In genomic region chr10:81626994-81627835, GRCm38 (mm10) we compare ENCODE assay signal across 8 mouse cellular contexts. TPM values are rescaled to one million over a fixed set of nuclear protein-coding genes. Genes with fewer than 3 reads are reported as not detected.
DNase-seq lines count a peak whose midpoint lies in the region; ATAC-seq and TF ChIP-seq lines count a peak whose summit lies in the region.

Gene Sirt6 (minus strand): TSS chr10:81627797.

- peak within 1 kb of the TSS; percentile 65 for H3K4me3 ChIP-seq in C2C12 (ENCODE audit: insufficient read depth, poor library complexity, severe bottlenecking)
- peak within 1 kb of the TSS; percentile 72 for H3K4me3 ChIP-seq in erythroblast, embryonic 14.5 days (replicated peaks)
- H3K4me3 ChIP-seq in heart, embryonic 12.5 days: peak within 1 kb of the TSS; percentile 69
- peak within 1 kb of the TSS; percentile 69 for H3K4me3 ChIP-seq in kidney, postnatal 0 days (replicated peaks; ENCODE audit: low read depth, low read length)
- H3K4me3 ChIP-seq in liver, embryonic 11.5 days (ENCODE audit: low read depth, low read length): peak within 1 kb of the TSS; percentile 70
- H3K4me3 ChIP-seq in stomach, embryonic 14.5 days (ENCODE audit: low read depth, low read length): peak within 1 kb of the TSS; percentile 76

- WGBS in heart, embryonic 12.5 days: 5% methylated on average over 40 of the region's 40 CpGs
- 4% methylated on average over 40 of the region's 40 CpGs for WGBS in kidney, postnatal 0 days
- WGBS in liver, embryonic 11.5 days: 5% methylated on average over 40 of the region's 40 CpGs
- WGBS in stomach, embryonic 14.5 days: 5% methylated on average over 40 of the region's 40 CpGs

- peak within 1 kb of the TSS; percentile 75 for H3K9ac ChIP-seq in heart, embryonic 12.5 days
- peak within 1 kb of the TSS; percentile 72 for H3K9ac ChIP-seq in kidney, postnatal 0 days (ENCODE audit: low read depth, low read length)
- H3K9ac ChIP-seq in liver, embryonic 11.5 days (ENCODE audit: low read depth, low read length): peak within 1 kb of the TSS; percentile 88
- H3K9ac ChIP-seq in stomach, embryonic 14.5 days (replicated peaks; ENCODE audit: low read depth, low read length): peak within 1 kb of the TSS; percentile 83

- H3K27me3 ChIP-seq in C2C12 (ENCODE audit: control insufficient read depth, insufficient read depth, insufficient read length): no peaks in the 10 kb centered on the region
- H3K27me3 ChIP-seq in erythroblast, embryonic 14.5 days (ENCODE audit: control insufficient read depth): no peaks in the 10 kb centered on the region
- H3K27me3 ChIP-seq in heart, embryonic 12.5 days (replicated peaks): no peaks in the 10 kb centered on the region
- H3K27me3 ChIP-seq in kidney, postnatal 0 days (ENCODE audit: insufficient read depth, low read length): no peaks in the 10 kb centered on the region
- H3K27me3 ChIP-seq in liver, embryonic 11.5 days (replicated peaks; ENCODE audit: control insufficient read depth, insufficient read depth, low read length): no peaks in the 10 kb centered on the region
- H3K27me3 ChIP-seq in stomach, embryonic 14.5 days (ENCODE audit: control insufficient read depth, insufficient read depth, low read length): no peaks in the 10 kb centered on the region

- peak; percentile 34; the same call in 1 of the 2 replicates for TF ChIP-seq POLR2A in brain, embryonic 14.5 days (IDR thresholded peaks at IDR 0.05; ENCODE audit: borderline replicate concordance, extremely low read depth, insufficient read depth, insufficient read length, poor library complexity, severe bottlenecking)

- H3K36me3 ChIP-seq in C2C12 (ENCODE audit: control insufficient read depth, insufficient read depth): peaks cover 10% of the 10 kb centered on the region
- peaks cover 31% of the 10 kb centered on the region for H3K36me3 ChIP-seq in erythroblast, embryonic 14.5 days (ENCODE audit: control insufficient read depth)
- peaks cover 35% of the 10 kb centered on the region for H3K36me3 ChIP-seq in heart, embryonic 12.5 days
- peaks cover 17% of the 10 kb centered on the region; the same call in 1 of the 2 replicates for H3K36me3 ChIP-seq in kidney, postnatal 0 days (ENCODE audit: insufficient read depth, low read length)
- peaks cover 6% of the 10 kb centered on the region; the same call in 1 of the 2 replicates for H3K36me3 ChIP-seq in liver, embryonic 11.5 days (ENCODE audit: control insufficient read depth, insufficient read depth, low read length)
- H3K36me3 ChIP-seq in stomach, embryonic 14.5 days (ENCODE audit: control insufficient read depth, insufficient read depth, low read length): peaks cover 3% of the 10 kb centered on the region; the same call in 1 of the 2 replicates

- ATAC-seq in heart, embryonic 12.5 days (ENCODE audit: insufficient number of reproducible peaks, low FRiP score): peak; percentile 90
- ATAC-seq in kidney, postnatal 0 days (replicated peaks; ENCODE audit: low FRiP score, low read depth): peak; percentile 91
- ATAC-seq in liver, embryonic 11.5 days (replicated peaks; ENCODE audit: low FRiP score): peak; percentile 92
- ATAC-seq in stomach, embryonic 14.5 days (ENCODE audit: insufficient number of reproducible peaks, insufficient read depth, low FRiP score, low read depth): peak; percentile 87

- peaks cover 53% of the 10 kb centered on the region for H3K4me1 ChIP-seq in erythroblast, embryonic 14.5 days (ENCODE audit: control insufficient read depth)
- peaks cover 15% of the 10 kb centered on the region for H3K4me1 ChIP-seq in heart, embryonic 12.5 days (replicated peaks)
- no peaks in the 10 kb centered on the region for H3K4me1 ChIP-seq in kidney, postnatal 0 days (replicated peaks; ENCODE audit: insufficient read depth, low read length)
- peaks cover 25% of the 10 kb centered on the region for H3K4me1 ChIP-seq in liver, embryonic 11.5 days (replicated peaks; ENCODE audit: control insufficient read depth, insufficient read depth, low read length)
- H3K4me1 ChIP-seq in stomach, embryonic 14.5 days (ENCODE audit: control insufficient read depth, insufficient read depth, low read length): peaks cover 9% of the 10 kb centered on the region; the same call in 1 of the 2 replicates

- no peaks in the 10 kb centered on the region for H3K9me3 ChIP-seq in erythroblast, embryonic 14.5 days (ENCODE audit: control insufficient read depth, low read length)
- H3K9me3 ChIP-seq in heart, embryonic 12.5 days (replicated peaks): no peaks in the 10 kb centered on the region
- H3K9me3 ChIP-seq in kidney, postnatal 0 days (replicated peaks; ENCODE audit: low read length): no peaks in the 10 kb centered on the region
- H3K9me3 ChIP-seq in liver, embryonic 11.5 days (ENCODE audit: control insufficient read depth, low read length): no peaks in the 10 kb centered on the region
- H3K9me3 ChIP-seq in stomach, embryonic 14.5 days (ENCODE audit: control insufficient read depth, low read depth, low read length): no peaks in the 10 kb centered on the region

- H3K27ac ChIP-seq in heart, embryonic 12.5 days (ENCODE audit: poor library complexity, severe bottlenecking): peak within 1 kb of the TSS; percentile 77
- peak within 1 kb of the TSS; percentile 87 for H3K27ac ChIP-seq in kidney, postnatal 0 days
- peak within 1 kb of the TSS; percentile 92 for H3K27ac ChIP-seq in liver, embryonic 11.5 days (ENCODE audit: low read depth, low read length)
- peak within 1 kb of the TSS; percentile 94 for H3K27ac ChIP-seq in stomach, embryonic 14.5 days (ENCODE audit: low read length)

- DNase-seq in brain, embryonic 14.5 days (ENCODE audit: low read depth): peak; percentile 99
- DNase-seq in kidney, postnatal 0 days (ENCODE audit: low spot score): peak; percentile 98
- DNase-seq in liver, embryonic 11.5 days (ENCODE audit: low spot score): peak; percentile 93
- DNase-seq in naive thymus-derived CD4-positive, alpha-beta T cell, adult 2 months (ENCODE audit: low read depth): peak; percentile 96

- no peaks in the 10 kb centered on the region for H3K79me3 ChIP-seq in C2C12 (ENCODE audit: low read depth)

- peak within 1 kb of the TSS; percentile 86 for H3K4me2 ChIP-seq in heart, embryonic 12.5 days
- peak within 1 kb of the TSS; percentile 83 for H3K4me2 ChIP-seq in kidney, postnatal 0 days (ENCODE audit: low read length)
- H3K4me2 ChIP-seq in liver, embryonic 11.5 days: peak within 1 kb of the TSS; percentile 83
- H3K4me2 ChIP-seq in stomach, embryonic 14.5 days (replicated peaks; ENCODE audit: low read depth, low read length): peak within 1 kb of the TSS; percentile 83

- TF ChIP-seq CTCF in C2C12 (IDR thresholded peaks at IDR 0.05; ENCODE audit: control insufficient read depth, insufficient read depth, insufficient read length): no peak
- TF ChIP-seq CTCF in brain, embryonic 14.5 days (IDR thresholded peaks at IDR 0.05; ENCODE audit: borderline replicate concordance, extremely low read depth, insufficient read depth, insufficient read length): no peak
- TF ChIP-seq CTCF in kidney, postnatal 0 days (IDR thresholded peaks at IDR 0.05; ENCODE audit: low read depth): no peak

- peaks cover 9% of the 10 kb centered on the region for H3K79me2 ChIP-seq in C2C12 (ENCODE audit: control insufficient read depth, insufficient read depth)

- H3ac ChIP-seq in C2C12 (ENCODE audit: control insufficient read depth, insufficient read length, low read depth): peak within 1 kb of the TSS; percentile 63

TF ChIP-seq in C2C12, 6 proteins besides CTCF, POLR2A, EP300 and RAD21:
- TF ChIP-seq FOSL1 (IDR thresholded peaks at IDR 0.05; ENCODE audit: insufficient read depth, low read length, poor library complexity, severe bottlenecking) (no peak), MYOG (IDR thresholded peaks at IDR 0.05; ENCODE audit: control insufficient read depth, extremely low read depth, insufficient read length) (no peak), MAX (IDR thresholded peaks at IDR 0.05) (peak; percentile 79)

RNA-seq across cellular contexts. Expression of gene Sirt6, which starts in this region (rescaled TPM):
- 20.8 TPM for polyA plus RNA-seq in C2C12 (2012; fragmentation: generic; extraction: Trizol)
- 75.9 and 83.4 TPM in 2 replicates for polyA plus RNA-seq in brain, embryonic 14.5 days (2012; rRNA removed)
- 6.6 and 6.9 TPM in 2 replicates for polyA plus RNA-seq in erythroblast, embryonic 14.5 days (2012)
- polyA plus RNA-seq in heart, embryonic 12.5 days (2016; fragmentation: Nextera tagmentation; extraction: Ambion mirVana): 25.4 and 25.6 TPM in 2 replicates
- 27.0 and 27.5 TPM in 2 replicates for polyA plus RNA-seq in kidney, postnatal 0 days (2015; fragmentation: Nextera tagmentation; extraction: Ambion mirVana)
- 22.8 and 22.9 TPM in 2 replicates for polyA plus RNA-seq in liver, embryonic 11.5 days (2014; fragmentation: Nextera tagmentation; extraction: Ambion mirVana)
- 33.4 and 43.4 TPM in 2 replicates for polyA plus RNA-seq in stomach, embryonic 14.5 days (2014; fragmentation: Nextera tagmentation; extraction: Ambion mirVana)

Comparison
In these comparisons a context has a peak if more than half of its experiments do, and no peak if none do; other contexts are left out.
1. Peak in every context shown above with its lines: DNase-seq, ATAC-seq, H3K4me3 ChIP-seq and H3K27ac ChIP-seq.